Comparison of ENCODE assay signal across 15 mouse cellular contexts in the genomic region with DNA sequence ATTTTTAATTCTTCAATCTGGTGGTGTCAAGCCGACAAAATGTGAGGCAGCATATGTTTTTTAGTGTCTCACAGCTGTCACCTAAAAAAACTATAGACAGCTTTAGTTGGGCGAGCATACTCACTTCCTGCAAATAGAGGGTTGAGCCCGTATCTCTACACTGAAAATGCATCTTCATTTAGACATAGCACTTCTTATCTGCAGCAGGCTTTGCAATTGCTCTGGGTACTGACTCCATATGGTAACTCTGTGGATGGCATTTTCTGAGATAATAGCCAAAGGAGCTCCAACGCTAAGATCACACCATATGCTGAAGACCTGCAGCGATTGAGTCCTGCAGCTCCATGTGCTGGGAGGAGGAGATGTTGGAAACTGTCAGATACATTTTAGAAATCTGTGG. TPM values are rescaled to one million over a fixed set of nuclear protein-coding genes. Genes with fewer than 3 reads are reported as not detected.
A peak's percentile ranks its signal among the peaks of the same experiment; 100 is the strongest.
DNase-seq lines count a peak whose midpoint lies in the region; TF ChIP-seq lines count a peak whose summit lies in the region.
"Had no signal": no experiment of that assay in that cellular context is flagged by ENCODE, and none has a peak within 500 bp of the region (broad histone marks: within the 10 kb centered on the region; RNA-seq: fewer than 3 reads in every experiment).

No protein-coding gene starts in this region.

- H3K79me2 ChIP-seq in heart, adult 2 months (replicated peaks; ENCODE audit: control insufficient read depth, insufficient read depth, low read length), result no peaks in the 10 kb centered on the region

- DNase-seq in left cerebral cortex, adult 11 months (ENCODE audit: low spot score), result peak; percentile 44
- DNase-seq in left cerebral cortex, postnatal 4 days, result no peak
- peak; percentile 45 for DNase-seq in cerebellum, adult 9-10 months
- DNase-seq in layer of hippocampus, adult 9-11 months, result peak; percentile 68
- peak; percentile 80 for DNase-seq in telencephalon, adult 2 months (ENCODE audit: low read depth, low spot score)
- DNase-seq in kidney, postnatal 14 days, result no peak
- no peak for DNase-seq in heart, adult 2 months
- DNase-seq: embryo, embryonic 11 days; heart, postnatal 10 days; lung, postnatal 4 days; midbrain, embryonic 14.5 days; thymus, postnatal 4 days had no signal

- no peaks in the 10 kb centered on the region for H3K27me3 ChIP-seq in heart, adult 2 months (ENCODE audit: control insufficient read depth, insufficient read depth, low read length)
- H3K27me3 ChIP-seq: neural tube, embryonic 13.5 days had no signal

- TF ChIP-seq CTCF in heart, adult 2 months (IDR thresholded peaks at IDR 0.05), result no peak

- no peaks in the 10 kb centered on the region for H3K4me1 ChIP-seq in heart, adult 2 months (ENCODE audit: control insufficient read depth, insufficient read depth, low read length)
- H3K4me1 ChIP-seq: neural tube, embryonic 13.5 days had no signal

- TF ChIP-seq POLR2A in heart, adult 2 months (IDR thresholded peaks at IDR 0.05; ENCODE audit: insufficient read depth, low read depth, low read length), result no peak

- H3K27ac ChIP-seq in heart, adult 2 months, result no peak overlapping the region
- H3K27ac ChIP-seq: neural tube, embryonic 13.5 days had no signal

- WGBS in heart, adult 2 months, result 70% methylated on average over 5 of the region's 5 CpGs

- no peak overlapping the region for H3K4me3 ChIP-seq in heart, adult 2 months
- H3K4me3 ChIP-seq: erythroblast, embryonic 14.5 days; neural tube, embryonic 13.5 days had no signal

- intact Hi-C loops in left cerebral cortex, postnatal 4 days (cut with DNase I), result no loop called here
- intact Hi-C loops in heart, adult 2 months (cut with DNase I), result no loop called here

- H3K9ac ChIP-seq in heart, adult 2 months (ENCODE audit: low read depth, low read length), result no peak overlapping the region
- H3K9ac ChIP-seq: neural tube, embryonic 13.5 days had no signal

- no peak for TF ChIP-seq EP300 in heart, adult 2 months (IDR thresholded peaks at IDR 0.05; ENCODE audit: insufficient read depth, low read depth, low read length)

- H3K36me3 ChIP-seq in heart, adult 2 months (ENCODE audit: control insufficient read depth, insufficient read depth, low read length), result no peaks in the 10 kb centered on the region
- H3K36me3 ChIP-seq: neural tube, embryonic 13.5 days had no signal

RNA-seq across cellular contexts. Expression of a gene that starts 49.8 kb away (rescaled TPM):
- 10 to 100 TPM; 18.1 to 18.9 TPM for total RNA-seq in left cerebral cortex, postnatal 4 days (2021)
- total RNA-seq in heart, adult 2 months (2021), result not detected
- polyA plus RNA-seq in heart, adult 2 months (2012; rRNA removed), result not detected in 2 replicates
- total RNA-seq: granulocyte monocyte progenitor cell, adult 5-6 weeks had no signal
- polyA plus RNA-seq: erythroblast, embryonic 14.5 days had no signal

Comparison
In these comparisons a context has a peak if more than half of its experiments do, and no peak if none do; other contexts are left out.
1. DNase-seq: peak in left cerebral cortex, adult 11 months (single experiment), cerebellum, adult 9-10 months (single experiment), layer of hippocampus, adult 9-11 months (single experiment) and telencephalon, adult 2 months (single experiment); none in left cerebral cortex, postnatal 4 days (single experiment), kidney, postnatal 14 days (single experiment) and heart, adult 2 months (0 of 2).
2. RNA of a gene that starts 49.8 kb away (total RNA-seq): 18.1 to 18.9 TPM in left cerebral cortex, postnatal 4 days; not detected in heart, adult 2 months; every median in the first group is over 10 times any median in the second.